Mouse (Mus musculus) MEL (cell line): ENCODE results near the gene Pgbd5. TPM values are rescaled to one million over a fixed set of nuclear protein-coding genes. Genes with fewer than 3 reads are reported as not detected.

Experiments used
- DNase-seq: peaks from one replicate; pipeline ENCODE4 v3.0.0; 2011; ENCODE audit warnings: low read depth, low spot score
- H3K27ac ChIP-seq: 2 replicates; pipeline ENCODE4 v1.5.1; 2012; ENCODE audit warnings: low read depth, mild to moderate bottlenecking, control low read depth, low read length, moderate library complexity; ENCODE audit not compliant: control insufficient read depth
- H3K27me3 ChIP-seq, 2 experiments: fragments of 150-350 bp in 1 of 2; sonication (generic) in 1 of 2; 2 replicates each; pipeline ENCODE4 v1.6.1; 2012; ENCODE audit warnings: low read length in 2 of 2, mild to moderate bottlenecking in 2 of 2, improper control_type of control experiment in 1 of 2, moderate library complexity in 1 of 2; ENCODE audit not compliant: insufficient read depth in 2 of 2, control insufficient read depth in 1 of 2
- H3K36me3 ChIP-seq, 2 experiments: 2 replicates each; pipeline ENCODE4 v1.6.1; 2012 to 2014; ENCODE audit warnings: low read length in 2 of 2, improper control_type of control experiment in 1 of 2, inconsistent platforms in 1 of 2, mild to moderate bottlenecking in 1 of 2; ENCODE audit not compliant: insufficient read depth in 2 of 2, control insufficient read depth in 1 of 2
- H3K4me1 ChIP-seq, 2 experiments: fragments of 150-350 bp in 1 of 2; sonication (generic) in 1 of 2; 2 replicates each; pipeline ENCODE4 v1.6.1; 2012; ENCODE audit warnings: low read length in 2 of 2, improper control_type of control experiment in 1 of 2, mild to moderate bottlenecking in 1 of 2; ENCODE audit not compliant: insufficient read depth in 2 of 2, control insufficient read depth in 1 of 2
- H3K4me3 ChIP-seq, 2 experiments: fragments of 150-350 bp in 1 of 2; sonication (generic) in 1 of 2; 2 replicates each; pipeline ENCODE4 v1.5.1; 2012; ENCODE audit warnings: low read depth in 2 of 2, low read length in 2 of 2, mild to moderate bottlenecking in 2 of 2, moderate library complexity in 2 of 2, control low read depth in 1 of 2, improper control_type of control experiment in 1 of 2; ENCODE audit not compliant: control insufficient read depth in 1 of 2, insufficient read depth in 1 of 2
- H3K79me2 ChIP-seq: 2 replicates; pipeline ENCODE4 v1.6.1; 2012; ENCODE audit warnings: mild to moderate bottlenecking, low read length, moderate library complexity; ENCODE audit not compliant: control insufficient read depth, poor library complexity, insufficient read depth
- H3K9ac ChIP-seq: 2 replicates; pipeline ENCODE4 v1.6.1; 2012; ENCODE audit warnings: low read depth, mild to moderate bottlenecking, control low read depth, low read length, moderate library complexity; ENCODE audit not compliant: control insufficient read depth, poor library complexity, severe bottlenecking
- H3K9me3 ChIP-seq: fragments of 150-350 bp; sonication (generic); replicated peaks from 2 replicates; pipeline ENCODE4 v1.6.1; 2012; ENCODE audit warnings: mild to moderate bottlenecking, low read length, improper control_type of control experiment, moderate library complexity; ENCODE audit not compliant: insufficient read depth
- BHLHE40 ChIP-seq: IDR thresholded peaks from 2 replicates; pipeline ENCODE4 v1.6.1; 2012; ENCODE audit warnings: low read depth, mild to moderate bottlenecking, inconsistent platforms, low read length, improper control_type of control experiment, borderline replicate concordance
- CHD2 ChIP-seq: IDR thresholded peaks from 2 replicates; pipeline ENCODE4 v1.6.1; 2011; ENCODE audit warnings: low read length, improper control_type of control experiment
- CTCF ChIP-seq, 3 experiments: IDR thresholded peaks in 2 of 3; conservative IDR thresholded peaks in 1 of 3; 2 replicates each; pipeline ENCODE4 v1.5.1; 2011 to 2012; ENCODE audit warnings: low read length in 3 of 3, low read depth in 2 of 3, mild to moderate bottlenecking in 2 of 3, improper control_type of control experiment in 1 of 3, inconsistent platforms in 1 of 3, mixed read lengths in 1 of 3, moderate library complexity in 1 of 3; ENCODE audit not compliant: control insufficient read depth in 1 of 3, insufficient read depth in 1 of 3, poor library complexity in 1 of 3, severe bottlenecking in 1 of 3
- E2F4 ChIP-seq: IDR thresholded peaks from 2 replicates; pipeline ENCODE4 v1.6.1; 2011; ENCODE audit warnings: low read depth, low read length, improper control_type of control experiment, borderline replicate concordance
- ELF1 ChIP-seq: IDR thresholded peaks from 2 replicates; pipeline ENCODE4 v1.6.1; 2014; ENCODE audit warnings: low read depth, mild to moderate bottlenecking, inconsistent platforms, low read length, improper control_type of control experiment, moderate library complexity
- GABPA ChIP-seq: IDR thresholded peaks from 2 replicates; pipeline ENCODE4 v1.6.1; 2012; ENCODE audit warnings: low read depth, mild to moderate bottlenecking, inconsistent platforms, low read length, improper control_type of control experiment, moderate library complexity
- GATA1 ChIP-seq: IDR thresholded peaks from 2 replicates; pipeline ENCODE4 v1.6.1; 2011; ENCODE audit warnings: low read depth, low read length, improper control_type of control experiment
- HCFC1 ChIP-seq: IDR thresholded peaks from 2 replicates; pipeline ENCODE4 v1.6.1; 2012; ENCODE audit warnings: low read depth, mild to moderate bottlenecking, inconsistent platforms, low read length, improper control_type of control experiment, moderate library complexity
- MAFK ChIP-seq: IDR thresholded peaks from 2 replicates; pipeline ENCODE4 v1.6.1; 2011; ENCODE audit warnings: low read depth, mild to moderate bottlenecking, low read length, improper control_type of control experiment, borderline replicate concordance
- MAZ ChIP-seq: IDR thresholded peaks from 2 replicates; pipeline ENCODE4 v1.6.1; 2012; ENCODE audit warnings: low read depth, mild to moderate bottlenecking, inconsistent platforms, low read length, improper control_type of control experiment
- MXI1 ChIP-seq: IDR thresholded peaks from 2 replicates; pipeline ENCODE4 v1.6.1; 2011; ENCODE audit warnings: mild to moderate bottlenecking, low read depth, low read length, improper control_type of control experiment
- MYC ChIP-seq: IDR thresholded peaks from 2 replicates; pipeline ENCODE4 v1.6.1; 2011; ENCODE audit warnings: low read depth, mild to moderate bottlenecking, low read length, improper control_type of control experiment, moderate library complexity
- NRF1 ChIP-seq: IDR thresholded peaks from 2 replicates; pipeline ENCODE4 v1.6.1; 2014; ENCODE audit warnings: low read depth, mild to moderate bottlenecking, inconsistent platforms, low read length, improper control_type of control experiment, moderate library complexity; ENCODE audit not compliant: poor library complexity, insufficient read depth, severe bottlenecking
- POLR2AphosphoS5 ChIP-seq: IDR thresholded peaks from 2 replicates; pipeline ENCODE4 v1.6.1; 2012; ENCODE audit warnings: low read depth, borderline replicate concordance, mild to moderate bottlenecking, inconsistent platforms, low read length, moderate library complexity, mixed read lengths
- RAD21 ChIP-seq: IDR thresholded peaks from 2 replicates; pipeline ENCODE4 v1.6.1; 2011; ENCODE audit warnings: mild to moderate bottlenecking, low read depth, low read length, improper control_type of control experiment
- TAL1 ChIP-seq: IDR thresholded peaks from 2 replicates; pipeline ENCODE4 v1.6.1; 2012; ENCODE audit warnings: mild to moderate bottlenecking, inconsistent platforms, low read length, moderate library complexity, mixed read lengths
- TBP ChIP-seq: IDR thresholded peaks from 2 replicates; pipeline ENCODE4 v1.8.0; 2011; ENCODE audit warnings: low read depth, low read length, improper control_type of control experiment
- ZC3H11A ChIP-seq: IDR thresholded peaks from 2 replicates; pipeline ENCODE4 v1.6.1; 2012; ENCODE audit warnings: low read depth, mild to moderate bottlenecking, inconsistent platforms, low read length, improper control_type of control experiment
- ZKSCAN1 ChIP-seq: IDR thresholded peaks from 2 replicates; pipeline ENCODE4 v1.6.1; 2012; ENCODE audit warnings: low read depth, mild to moderate bottlenecking, inconsistent platforms, low read length, improper control_type of control experiment, moderate library complexity
- ZMIZ1 ChIP-seq: IDR thresholded peaks from 2 replicates; pipeline ENCODE4 v1.6.1; 2012; ENCODE audit warnings: low read depth, mild to moderate bottlenecking, inconsistent platforms, low read length, improper control_type of control experiment, moderate library complexity
- ZNF384 ChIP-seq: IDR thresholded peaks from 2 replicates; pipeline ENCODE4 v1.6.1; 2012; ENCODE audit warnings: low read depth, mild to moderate bottlenecking, inconsistent platforms, low read length, improper control_type of control experiment
- polyA plus RNA-seq, 2 experiments: library from polyadenylated mRNA; stranded (reverse) in 1 of 2; unstranded in 1 of 2; fragments of >175 nt in 1 of 2; fragments of >200 nt in 1 of 2; gene quantifications; 2 replicates each; pipeline versions ENCODE4 v1.2.1 to v1.2.4; 2012; ENCODE audit warnings: low replicate concordance in 2 of 2, low read depth in 1 of 2; ENCODE audit not compliant: insufficient read length in 2 of 2, insufficient read depth in 1 of 2, missing spikeins in 1 of 2
- total RNA-seq: library from RNA; depleted of rRNA; stranded (reverse); fragments of 300-350 nt; gene quantifications from 2 replicates; pipeline ENCODE4 v1.2.3, GENCODE M21; 2012

Gene Pgbd5
- total and polyA plus RNA-seq, 3 experiments = not detected

- Histone ChIP-seq H3K27ac (no peak overlapping the region), H3K36me3 (no peaks in the 10 kb centered on the region), H3K79me2 (no peaks in the 10 kb centered on the region), H3K4me3 (no peak overlapping the region), H3K9me3 (no peaks in the 10 kb centered on the region), H3K27me3 (no peaks in the 10 kb centered on the region), H3K4me1 (no peaks in the 10 kb centered on the region), H3K9ac (no peak overlapping the region)
- no peak for DNase-seq
- no peak for TF ChIP-seq TBP
- no peak for TF ChIP-seq ZMIZ1
- TF ChIP-seq MYC = no peak
- TF ChIP-seq MAZ = no peak
- TF ChIP-seq NRF1 = no peak
- no peak for TF ChIP-seq HCFC1
- TF ChIP-seq GATA1 = no peak
- no peak for TF ChIP-seq GABPA
- TF ChIP-seq ELF1 = no peak
Measured at GRCm38 (mm10) chr8:124379289-124379688, 60.2 kb downstream of the Pgbd5 start.

GRCm38 (mm10) chr8:124376406-124376805 is 63.1 kb downstream of the Pgbd5 start:
- no peaks in the 10 kb centered on the region for H3K36me3 ChIP-seq
- no peak overlapping the region for H3K4me3 ChIP-seq
- no peak for TF ChIP-seq MYC
- TF ChIP-seq CTCF (IDR thresholded peaks at IDR 0.05 in 2 of 3, conservative IDR thresholded peaks at IDR 0.05 in 1 of 3; ENCODE audit: control insufficient read depth in 1 of 3, insufficient read depth in 1 of 3, low read depth in 2 of 3, low read length in 3 of 3, poor library complexity in 1 of 3, severe bottlenecking in 1 of 3) = no peak
- TF ChIP-seq E2F4 = no peak
- TF ChIP-seq MAFK = no peak
- TF ChIP-seq CHD2 = no peak
- no peak for TF ChIP-seq RAD21
- no peak for TF ChIP-seq ZNF384
- no peak for TF ChIP-seq ZC3H11A
- TF ChIP-seq BHLHE40 = no peak
- no peak for TF ChIP-seq ZKSCAN1
- no peak for TF ChIP-seq MXI1
- TF ChIP-seq TAL1 = no peak
- no peak for TF ChIP-seq POLR2AphosphoS5
- no peaks in the 10 kb centered on the region for H3K79me2 ChIP-seq
- H3K27me3 ChIP-seq = no peaks in the 10 kb centered on the region
- H3K9me3 ChIP-seq = no peaks in the 10 kb centered on the region
- no peak for DNase-seq
- H3K4me1 ChIP-seq = no peaks in the 10 kb centered on the region
- no peak overlapping the region for H3K9ac ChIP-seq
- no peak overlapping the region for H3K27ac ChIP-seq
